Mouse (Mus musculus) cerebellum, adult 2 months (tissue): ENCODE results near the gene Ccdc13.

Experiments
- CTCF ChIP-seq: fragments of 200-500 bp; IDR thresholded peaks from 2 replicates; pipeline ENCODE4 v1.5.1; 2011; ENCODE audit warnings: low read depth, mild to moderate bottlenecking, control low read depth, low read length, moderate library complexity, borderline replicate concordance; ENCODE audit not compliant: insufficient read depth
- POLR2A ChIP-seq: fragments of 200-500 bp; IDR thresholded peaks from 2 replicates; pipeline ENCODE4 v1.6.1; 2011; ENCODE audit warnings: low read length, control low read depth, borderline replicate concordance; ENCODE audit not compliant: insufficient read depth

DNA sequence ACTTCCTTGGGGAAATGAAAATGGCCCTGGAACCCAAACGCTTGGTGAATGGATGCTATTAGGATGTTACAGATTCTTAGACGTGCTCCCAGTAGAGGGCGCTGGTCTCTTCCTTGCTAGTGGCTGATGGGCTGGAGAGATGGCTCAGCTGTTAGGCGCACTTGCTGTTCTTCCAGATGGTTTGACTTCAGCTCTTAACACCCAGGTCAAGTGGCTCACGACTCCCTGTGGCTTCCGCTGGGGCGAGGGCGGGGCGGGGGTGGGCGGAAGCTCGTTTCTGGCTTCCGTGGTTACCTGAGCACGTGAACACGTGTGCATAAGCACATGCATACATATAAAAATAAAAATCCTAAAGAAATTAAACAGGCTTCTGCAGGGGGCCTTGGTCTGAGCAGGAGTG lies 41.6 kb upstream of the Ccdc13 start:
- peak; percentile 55; the same call in 1 of the 2 replicates for TF ChIP-seq CTCF
- no peak for TF ChIP-seq POLR2A
